Mouse (Mus musculus) limb, embryonic 14.5 days (tissue): ENCODE data around the gene Zfp451. TPM values are rescaled to one million over a fixed set of nuclear protein-coding genes. Genes with fewer than 3 reads are reported as not detected.
A peak's percentile ranks its signal among the peaks of the same experiment; 100 is the strongest.
"Not testable (repeated sequence)": the region's sequence is repeated elsewhere in the genome, so short reads cannot be mapped to it uniquely, and the experiment has no call there.

Source experiments
- ATAC-seq: fragments of 200-750 bp; cut with Nextera tagmentation; 2 replicates; pipeline ENCODE4 v1.8.0; 2017; ENCODE audit warnings: low read depth, moderate number of reproducible peaks, moderate TSS enrichment; ENCODE audit not compliant: low FRiP score
- DNase-seq: peaks from one replicate; pipeline ENCODE4 v3.0.0-alpha.2; 2015; ENCODE audit warnings: low spot score
- H3K27ac ChIP-seq: fragments of 300-500 bp; sonication (generic); replicated peaks from 2 replicates; pipeline ENCODE4 v1.5.1; 2014; ENCODE audit warnings: low read depth, mild to moderate bottlenecking, low read length, moderate library complexity, mixed read lengths
- H3K27me3 ChIP-seq: fragments of 300-500 bp; sonication (generic); 2 replicates; pipeline ENCODE4 v1.6.1; 2014; ENCODE audit warnings: low read length, mixed read lengths; ENCODE audit not compliant: control insufficient read depth, insufficient read depth
- H3K36me3 ChIP-seq: fragments of 300-500 bp; sonication (generic); 2 replicates; pipeline ENCODE4 v1.6.1; 2014; ENCODE audit warnings: mild to moderate bottlenecking, low read length, moderate library complexity, mixed read lengths; ENCODE audit not compliant: control insufficient read depth, insufficient read depth
- H3K4me1 ChIP-seq: fragments of 300-500 bp; sonication (generic); 2 replicates; pipeline ENCODE4 v1.6.1; 2014; ENCODE audit warnings: antibody characterized with exemption, low read length, mixed read lengths; ENCODE audit not compliant: control insufficient read depth, insufficient read depth
- H3K4me2 ChIP-seq: fragments of 300-500 bp; sonication (generic); replicated peaks from 2 replicates; pipeline ENCODE4 v1.6.1; 2014; ENCODE audit warnings: low read depth, mild to moderate bottlenecking, low read length, moderate library complexity; ENCODE audit not compliant: severe bottlenecking
- H3K4me3 ChIP-seq: fragments of 300-500 bp; sonication (generic); replicated peaks from 2 replicates; pipeline ENCODE4 v1.5.1; 2014; ENCODE audit warnings: low read length
- H3K9ac ChIP-seq: fragments of 300-500 bp; sonication (generic); 2 replicates; pipeline ENCODE4 v1.6.1; 2014; ENCODE audit warnings: mild to moderate bottlenecking, low read depth, low read length, moderate library complexity; ENCODE audit not compliant: severe bottlenecking
- H3K9me3 ChIP-seq: fragments of 300-500 bp; sonication (generic); 2 replicates; pipeline ENCODE4 v1.6.1; 2016; ENCODE audit warnings: low read length; ENCODE audit not compliant: control insufficient read depth
- POLR2A ChIP-seq: fragments of 200-500 bp; IDR thresholded peaks from 2 replicates; pipeline ENCODE4 v1.8.0; 2012; ENCODE audit warnings: inconsistent platforms, mild to moderate bottlenecking, moderate library complexity, borderline replicate concordance; ENCODE audit not compliant: insufficient read depth, insufficient read length; ENCODE audit errors: extremely low read depth
- WGBS: fragments of 180-500 bp; shearing (Covaris S2); extraction: QIAGEN DNeasy Blood & Tissue Kit; methylation state at CpG from one replicate; pipeline ENCODE4 v1.1.7; 2014; 5-methylcytosine and 5-hydroxymethylcytosine counted together
- polyA plus RNA-seq, 2 experiments: library from polyadenylated mRNA; depleted of rRNA in 1 of 2; stranded (reverse) in 1 of 2; unstranded in 1 of 2; fragments of >200 nt; fragmentation: Nextera tagmentation in 1 of 2; extraction: Ambion mirVana in 1 of 2; gene quantifications; 2 replicates each; pipeline versions ENCODE4 v1.2.1 to v1.2.3; 2012 to 2014

The Zfp451 gene
- polyA plus RNA-seq (2012; rRNA removed) (29.9 and 32.3 TPM in 2 replicates), polyA plus RNA-seq (2014; fragmentation: Nextera tagmentation; extraction: Ambion mirVana) (33.4 and 34.8 TPM in 2 replicates)

DNA sequence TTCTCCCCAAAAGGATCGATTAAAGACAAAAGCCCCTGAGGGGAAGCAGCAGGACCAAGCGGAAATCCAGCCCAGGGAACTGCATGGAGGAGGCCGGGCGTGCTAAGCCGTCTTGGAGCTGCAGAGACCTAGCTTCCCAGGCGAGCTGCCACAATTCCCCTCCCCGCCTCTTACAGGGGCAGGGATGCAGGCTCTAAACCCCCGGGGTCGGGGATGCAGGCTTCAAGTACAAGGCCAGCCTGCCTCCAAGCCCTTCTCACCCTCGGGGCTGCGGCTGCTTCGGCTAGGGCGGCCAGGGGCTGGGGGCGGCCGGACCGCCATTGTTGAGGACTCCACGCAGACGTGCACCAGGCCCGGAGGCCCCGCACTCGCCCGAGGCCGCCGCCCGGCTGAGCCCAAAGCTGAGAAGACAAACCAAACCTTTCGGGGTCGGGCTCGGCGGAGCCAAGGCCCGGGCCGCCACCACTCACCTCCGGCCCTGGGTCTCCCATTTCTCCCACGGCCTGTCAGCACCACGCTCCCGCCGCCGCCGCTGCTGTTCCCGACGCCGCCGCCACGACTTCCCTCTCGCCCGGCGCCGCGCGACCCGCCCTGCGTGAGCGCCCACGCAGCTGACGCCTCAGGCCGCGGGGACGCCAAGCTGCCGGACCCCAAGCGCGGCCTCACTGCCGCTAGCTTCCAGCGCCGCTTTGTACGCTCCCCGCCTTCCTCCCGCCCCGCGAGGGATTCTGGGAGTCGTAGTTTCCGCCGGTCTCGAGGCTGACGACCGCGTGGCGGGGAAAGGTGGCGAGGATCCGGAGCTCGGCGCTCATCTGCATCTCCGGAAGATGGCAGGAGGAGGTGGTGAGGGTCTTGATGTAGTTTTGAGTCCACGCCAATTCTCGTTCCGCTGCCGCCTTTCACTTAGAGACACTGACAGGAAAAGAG lies at the start of gene Zfp451:
Gene Zfp451, minus strand, starts transcription at position 728 of the 927 bp plus-strand sequence.
- H3K9ac ChIP-seq, result peak within 1 kb of the TSS; percentile 89
- no peaks in the 10 kb centered on the region for H3K27me3 ChIP-seq
- peak within 1 kb of the TSS; percentile 85 for H3K4me3 ChIP-seq
- WGBS, result under 1% methylated on average over 62 of the region's 85 CpGs
- H3K36me3 ChIP-seq, result peaks cover 28% of the 10 kb centered on the region
- peak within 1 kb of the TSS; percentile 83 for H3K27ac ChIP-seq
- no peaks in the 10 kb centered on the region for H3K9me3 ChIP-seq
- ATAC-seq (peak; percentile 96), DNase-seq (peak; percentile 92)
- H3K4me2 ChIP-seq, result peak within 1 kb of the TSS; percentile 74
- peaks cover 15% of the 10 kb centered on the region for H3K4me1 ChIP-seq
- peak; percentile 38; the same call in 1 of the 2 replicates for TF ChIP-seq POLR2A

DNA sequence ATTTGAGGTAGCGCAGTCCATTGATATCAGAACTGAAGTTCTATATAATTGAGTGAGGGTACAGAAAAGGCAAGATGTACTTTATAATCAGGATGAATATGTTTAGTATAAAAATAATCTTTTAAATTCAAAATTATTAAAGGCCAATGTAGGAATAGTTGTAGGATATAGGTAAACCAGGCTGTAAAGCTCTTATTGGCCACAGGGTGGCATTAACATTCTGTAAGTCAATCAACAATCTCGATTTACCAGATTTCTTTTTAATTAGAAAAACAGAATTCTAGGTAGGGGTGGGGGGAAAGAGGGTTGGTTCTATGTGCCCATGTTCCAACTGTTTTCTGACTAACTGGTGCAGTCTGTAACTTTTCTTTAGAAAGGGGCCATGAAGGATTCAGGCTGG lies 32.4 kb upstream of the Zfp451 start:
- no peaks in the 10 kb centered on the region for H3K27me3 ChIP-seq
- H3K9ac ChIP-seq, result no peak overlapping the region
- DNase-seq, result no peak
- H3K4me2 ChIP-seq, result no peak overlapping the region
- H3K9me3 ChIP-seq, result no peaks in the 10 kb centered on the region
- ATAC-seq, result no peak
- H3K4me1 ChIP-seq, result no peaks in the 10 kb centered on the region
- H3K27ac ChIP-seq, result no peak overlapping the region
- H3K4me3 ChIP-seq, result no peak overlapping the region
- no peaks in the 10 kb centered on the region for H3K36me3 ChIP-seq
- TF ChIP-seq POLR2A, result no peak
- 94% methylated on average over 2 of the region's 2 CpGs for WGBS

DNA sequence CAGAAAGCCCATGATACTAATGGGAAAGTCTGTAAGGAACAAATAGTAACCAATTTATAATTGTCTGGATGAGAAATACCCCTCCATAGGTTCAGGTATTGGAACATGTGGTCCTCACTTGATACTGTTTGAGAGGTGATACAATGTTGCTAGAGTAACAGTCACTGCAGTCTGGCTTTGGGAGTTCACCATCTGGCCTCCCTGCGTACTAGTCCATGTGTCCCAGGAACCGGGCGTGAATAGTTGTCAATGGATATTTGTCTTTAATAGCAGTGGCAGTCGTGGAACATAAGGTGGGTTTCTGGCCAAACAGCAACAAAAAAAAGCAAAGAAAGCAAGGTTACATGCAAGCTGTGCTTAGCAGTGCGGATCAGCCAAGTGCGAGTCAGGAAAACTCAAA lies 29.4 kb upstream of the Zfp451 start:
- Histone ChIP-seq H3K4me2 (no peak overlapping the region), H3K9ac (no peak overlapping the region), H3K9me3 (no peaks in the 10 kb centered on the region), H3K4me1 (no peaks in the 10 kb centered on the region), H3K27me3 (no peaks in the 10 kb centered on the region), H3K27ac (no peak overlapping the region), H3K36me3 (no peaks in the 10 kb centered on the region), H3K4me3 (no peak overlapping the region)
- 84% methylated on average over 6 of the region's 6 CpGs for WGBS
- ATAC-seq, result no peak
- no peak for TF ChIP-seq POLR2A
- no peak for DNase-seq

DNA sequence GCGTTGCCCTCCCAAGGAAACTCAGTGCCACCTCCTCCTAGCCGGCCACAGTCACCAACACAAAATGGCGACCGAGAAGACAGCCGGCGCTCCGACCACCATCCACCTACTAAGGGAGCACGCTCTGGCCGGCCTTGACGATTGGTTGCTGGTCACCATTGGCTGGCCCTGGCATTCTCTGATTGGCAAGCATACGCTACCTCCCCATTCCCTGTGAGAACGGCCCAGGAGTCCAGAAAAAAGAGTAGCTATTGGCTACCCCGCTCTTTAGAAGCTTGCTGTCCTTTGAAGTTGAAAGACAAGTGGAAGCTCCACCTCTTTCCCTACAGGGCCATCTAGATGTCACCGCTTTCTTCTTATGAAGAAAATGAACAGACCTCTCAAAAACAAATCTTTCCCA lies 24.6 kb upstream of the Zfp451 start:
- H3K4me3 ChIP-seq, H3K9me3 ChIP-seq, H3K4me2 ChIP-seq, H3K27ac ChIP-seq, ATAC-seq, H3K27me3 ChIP-seq, H3K9ac ChIP-seq, DNase-seq, H3K4me1 ChIP-seq, H3K36me3 ChIP-seq: not testable (repeated sequence)
- 94% methylated on average over 14 of the region's 14 CpGs for WGBS

DNA sequence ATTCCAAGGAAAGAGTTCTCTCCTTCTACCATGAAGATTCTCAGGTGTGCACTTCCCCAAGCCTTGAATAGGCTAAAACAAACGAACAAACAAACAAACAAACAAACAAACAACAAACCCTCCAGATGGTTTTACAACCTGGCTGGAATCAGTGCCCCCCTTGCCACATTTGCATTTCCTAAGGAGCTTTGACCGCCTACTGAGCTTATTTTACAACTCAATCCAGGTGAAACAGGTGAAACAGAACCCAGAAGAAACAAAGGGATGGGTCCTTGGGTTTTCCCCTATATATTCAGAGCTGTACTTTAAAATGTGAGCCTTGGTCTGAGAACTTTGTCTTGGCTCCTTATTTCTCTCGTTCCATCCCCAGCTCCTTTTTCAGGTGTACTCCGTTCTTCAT lies 16.2 kb upstream of the Zfp451 start:
- no peaks in the 10 kb centered on the region for H3K4me1 ChIP-seq
- H3K9me3 ChIP-seq, result no peaks in the 10 kb centered on the region
- no peak overlapping the region for H3K9ac ChIP-seq
- ATAC-seq, result no peak
- 65% methylated on average over 4 of the region's 4 CpGs for WGBS
- H3K27me3 ChIP-seq, result no peaks in the 10 kb centered on the region
- H3K36me3 ChIP-seq, result no peaks in the 10 kb centered on the region
- no peak for DNase-seq
- H3K4me2 ChIP-seq, result no peak overlapping the region
- no peak overlapping the region for H3K4me3 ChIP-seq
- TF ChIP-seq POLR2A, result no peak
- no peak overlapping the region for H3K27ac ChIP-seq
